Mouse (Mus musculus): ENCODE results near the gene Map3k5. TPM values are rescaled to one million over a fixed set of nuclear protein-coding genes. Genes with fewer than 3 reads are reported as not detected.

Gene Map3k5
- polyA plus RNA-seq, 1 experiment from 2014 or later, result 1.6 TPM

GRCm38 (mm10) chr10:20173733-20174132 lies 239.5 kb downstream of the Map3k5 start:
- Histone ChIP-seq H3K36me3 (replicated peaks; ENCODE audit: control insufficient read depth, insufficient read depth, low read depth, low read length) (no peaks in the 10 kb centered on the region), H3K4me2 (ENCODE audit: low read depth, low read length) (no peak overlapping the region), H3K4me3 (ENCODE audit: low read depth, low read length) (no peak overlapping the region), H3K9ac (replicated peaks; ENCODE audit: low read length) (no peak overlapping the region), H3K9me3 (replicated peaks; ENCODE audit: control insufficient read depth, low read length) (no peaks in the 10 kb centered on the region; the same call in 1 of the 2 replicates), H3K4me1 (ENCODE audit: control insufficient read depth, insufficient read depth, low read length) (no peaks in the 10 kb centered on the region), H3K27ac (replicated peaks; ENCODE audit: low read depth, low read length) (no peak overlapping the region), H3K27me3 (ENCODE audit: control insufficient read depth, insufficient read depth, low read length) (no peaks in the 10 kb centered on the region)
- WGBS, result 74% methylated on average over 4 of the region's 4 CpGs
- DNase-seq (ENCODE audit: low spot score) (no peak), ATAC-seq (replicated peaks; ENCODE audit: insufficient number of reproducible peaks, low FRiP score, low TSS enrichment, low read depth) (no peak)

- H3K4me2 ChIP-seq (ENCODE audit: low read depth, low read length), result no peak overlapping the region
- H3K36me3 ChIP-seq (replicated peaks; ENCODE audit: control insufficient read depth, insufficient read depth, low read depth, low read length), result no peaks in the 10 kb centered on the region
- no peak for ATAC-seq (replicated peaks; ENCODE audit: insufficient number of reproducible peaks, low FRiP score, low TSS enrichment, low read depth)
- 69% methylated on average over 7 of the region's 7 CpGs for WGBS
- DNase-seq (ENCODE audit: low spot score), result no peak
- no peaks in the 10 kb centered on the region; the same call in 1 of the 2 replicates for H3K9me3 ChIP-seq (replicated peaks; ENCODE audit: control insufficient read depth, low read length)
- H3K27ac ChIP-seq (replicated peaks; ENCODE audit: low read depth, low read length), result no peak overlapping the region
- no peaks in the 10 kb centered on the region for H3K4me1 ChIP-seq (ENCODE audit: control insufficient read depth, insufficient read depth, low read length)
- H3K4me3 ChIP-seq (ENCODE audit: low read depth, low read length), result no peak overlapping the region
- no peak overlapping the region for H3K9ac ChIP-seq (replicated peaks; ENCODE audit: low read length)
- H3K27me3 ChIP-seq (ENCODE audit: control insufficient read depth, insufficient read depth, low read length), result no peaks in the 10 kb centered on the region
Observed at GRCm38 (mm10) chr10:20176054-20176453, 241.8 kb downstream of the Map3k5 start.

- Histone ChIP-seq H3K9ac (replicated peaks; ENCODE audit: low read length) (no peak overlapping the region), H3K27me3 (ENCODE audit: control insufficient read depth, insufficient read depth, low read length) (no peaks in the 10 kb centered on the region), H3K4me1 (ENCODE audit: control insufficient read depth, insufficient read depth, low read length) (no peaks in the 10 kb centered on the region), H3K4me3 (ENCODE audit: low read depth, low read length) (no peak overlapping the region), H3K9me3 (replicated peaks; ENCODE audit: control insufficient read depth, low read length) (no peaks in the 10 kb centered on the region; the same call in 1 of the 2 replicates), H3K4me2 (ENCODE audit: low read depth, low read length) (no peak overlapping the region), H3K27ac (replicated peaks; ENCODE audit: low read depth, low read length) (no peak overlapping the region), H3K36me3 (replicated peaks; ENCODE audit: control insufficient read depth, insufficient read depth, low read depth, low read length) (no peaks in the 10 kb centered on the region)
- peak; percentile 40 for DNase-seq (ENCODE audit: low spot score)
- ATAC-seq (replicated peaks; ENCODE audit: insufficient number of reproducible peaks, low FRiP score, low TSS enrichment, low read depth), result no peak
- WGBS, result 37% methylated on average over 12 of the region's 12 CpGs
Observed at GRCm38 (mm10) chr10:20178807-20179605, 244.7 kb downstream of the Map3k5 start.

GRCm38 (mm10) chr10:20181198-20181597 lies 246.9 kb downstream of the Map3k5 start:
- Histone ChIP-seq H3K4me3 (ENCODE audit: low read depth, low read length) (no peak overlapping the region), H3K36me3 (replicated peaks; ENCODE audit: control insufficient read depth, insufficient read depth, low read depth, low read length) (no peaks in the 10 kb centered on the region), H3K9me3 (replicated peaks; ENCODE audit: control insufficient read depth, low read length) (no peaks in the 10 kb centered on the region), H3K4me1 (ENCODE audit: control insufficient read depth, insufficient read depth, low read length) (no peaks in the 10 kb centered on the region), H3K27ac (replicated peaks; ENCODE audit: low read depth, low read length) (no peak overlapping the region), H3K27me3 (ENCODE audit: control insufficient read depth, insufficient read depth, low read length) (no peaks in the 10 kb centered on the region), H3K9ac (replicated peaks; ENCODE audit: low read length) (no peak overlapping the region), H3K4me2 (ENCODE audit: low read depth, low read length) (no peak overlapping the region)
- ATAC-seq (replicated peaks; ENCODE audit: insufficient number of reproducible peaks, low FRiP score, low TSS enrichment, low read depth), result no peak
- 60% methylated on average over 10 of the region's 10 CpGs for whole genome bisulfite sequencing
- DNase-seq (ENCODE audit: low spot score), result no peak

- H3K36me3 ChIP-seq (replicated peaks; ENCODE audit: control insufficient read depth, insufficient read depth, low read depth, low read length), result no peaks in the 10 kb centered on the region
- no peak overlapping the region for H3K9ac ChIP-seq (replicated peaks; ENCODE audit: low read length)
- 54% methylated on average over 11 of the region's 11 CpGs for WGBS
- no peaks in the 10 kb centered on the region for H3K9me3 ChIP-seq (replicated peaks; ENCODE audit: control insufficient read depth, low read length)
- no peak overlapping the region for H3K4me2 ChIP-seq (ENCODE audit: low read depth, low read length)
- DNase-seq (ENCODE audit: low spot score) (no peak), ATAC-seq (replicated peaks; ENCODE audit: insufficient number of reproducible peaks, low FRiP score, low TSS enrichment, low read depth) (no peak)
- no peak overlapping the region for H3K4me3 ChIP-seq (ENCODE audit: low read depth, low read length)
- no peaks in the 10 kb centered on the region for H3K27me3 ChIP-seq (ENCODE audit: control insufficient read depth, insufficient read depth, low read length)
- no peak overlapping the region for H3K27ac ChIP-seq (replicated peaks; ENCODE audit: low read depth, low read length)
- H3K4me1 ChIP-seq (ENCODE audit: control insufficient read depth, insufficient read depth, low read length), result no peaks in the 10 kb centered on the region
Observed at GRCm38 (mm10) chr10:20181680-20182399, 247.6 kb downstream of the Map3k5 start.

- H3K9me3 ChIP-seq (replicated peaks; ENCODE audit: control insufficient read depth, low read length), result no peaks in the 10 kb centered on the region
- H3K36me3 ChIP-seq (replicated peaks; ENCODE audit: control insufficient read depth, insufficient read depth, low read depth, low read length), result no peaks in the 10 kb centered on the region
- H3K4me1 ChIP-seq (ENCODE audit: control insufficient read depth, insufficient read depth, low read length), result no peaks in the 10 kb centered on the region
- H3K4me3 ChIP-seq (ENCODE audit: low read depth, low read length), result no peak overlapping the region
- H3K27me3 ChIP-seq (ENCODE audit: control insufficient read depth, insufficient read depth, low read length), result no peaks in the 10 kb centered on the region
- ATAC-seq (replicated peaks; ENCODE audit: insufficient number of reproducible peaks, low FRiP score, low TSS enrichment, low read depth) (no peak), DNase-seq (ENCODE audit: low spot score) (no peak)
- no peak overlapping the region for H3K4me2 ChIP-seq (ENCODE audit: low read depth, low read length)
- H3K9ac ChIP-seq (replicated peaks; ENCODE audit: low read length), result no peak overlapping the region
- no peak overlapping the region for H3K27ac ChIP-seq (replicated peaks; ENCODE audit: low read depth, low read length)
- WGBS, result 77% methylated on average over 4 of the region's 4 CpGs
Observed at GRCm38 (mm10) chr10:20184326-20184725, 250.1 kb downstream of the Map3k5 start.

GRCm38 (mm10) chr10:20185264-20185663 lies 251.0 kb downstream of the Map3k5 start:
- H3K4me3 ChIP-seq (ENCODE audit: low read depth, low read length), result no peak overlapping the region
- H3K27me3 ChIP-seq (ENCODE audit: control insufficient read depth, insufficient read depth, low read length), result no peaks in the 10 kb centered on the region
- H3K4me2 ChIP-seq (ENCODE audit: low read depth, low read length), result no peak overlapping the region
- no peak for ATAC-seq (replicated peaks; ENCODE audit: insufficient number of reproducible peaks, low FRiP score, low TSS enrichment, low read depth)
- no peak overlapping the region for H3K9ac ChIP-seq (replicated peaks; ENCODE audit: low read length)
- H3K36me3 ChIP-seq (replicated peaks; ENCODE audit: control insufficient read depth, insufficient read depth, low read depth, low read length), result no peaks in the 10 kb centered on the region
- no peaks in the 10 kb centered on the region for H3K9me3 ChIP-seq (replicated peaks; ENCODE audit: control insufficient read depth, low read length)
- no peaks in the 10 kb centered on the region for H3K4me1 ChIP-seq (ENCODE audit: control insufficient read depth, insufficient read depth, low read length)
- no peak for DNase-seq (ENCODE audit: low spot score)
- WGBS, result 73% methylated on average over 4 of the region's 4 CpGs
- H3K27ac ChIP-seq (replicated peaks; ENCODE audit: low read depth, low read length), result no peak overlapping the region

GRCm38 (mm10) chr10:20185806-20186205 lies 251.5 kb downstream of the Map3k5 start:
- Histone ChIP-seq H3K27me3 (ENCODE audit: control insufficient read depth, insufficient read depth, low read length) (no peaks in the 10 kb centered on the region), H3K4me3 (ENCODE audit: low read depth, low read length) (no peak overlapping the region), H3K4me1 (ENCODE audit: control insufficient read depth, insufficient read depth, low read length) (no peaks in the 10 kb centered on the region), H3K9ac (replicated peaks; ENCODE audit: low read length) (no peak overlapping the region), H3K9me3 (replicated peaks; ENCODE audit: control insufficient read depth, low read length) (no peaks in the 10 kb centered on the region), H3K27ac (replicated peaks; ENCODE audit: low read depth, low read length) (no peak overlapping the region), H3K4me2 (ENCODE audit: low read depth, low read length) (no peak overlapping the region), H3K36me3 (replicated peaks; ENCODE audit: control insufficient read depth, insufficient read depth, low read depth, low read length) (no peaks in the 10 kb centered on the region)
- ATAC-seq (replicated peaks; ENCODE audit: insufficient number of reproducible peaks, low FRiP score, low TSS enrichment, low read depth) (no peak), DNase-seq (ENCODE audit: low spot score) (no peak)
- 91% methylated on average over 2 of the region's 2 CpGs for WGBS

All from embryonic facial prominence, embryonic 11.5 days (tissue).